Mouse (Mus musculus) kidney, adult 18-20 months (tissue): ENCODE results near the gene Parp2.
A peak's percentile ranks its signal among the peaks of the same experiment; 100 is the strongest.
"Not testable (repeated sequence)": the region's sequence is repeated elsewhere in the genome, so short reads cannot be mapped to it uniquely, and the experiment has no call there.

Source experiments
- DNase-seq: peaks from one replicate; pipeline ENCODE4 v3.0.0; 2021

Gene Parp2

GRCm38 (mm10) chr14:50833964-50834363, 26.3 kb downstream of the Parp2 start:
- DNase-seq, result no peak

GRCm38 (mm10) chr14:50834435-50834834, 26.8 kb downstream of the Parp2 start:
- DNase-seq, result no peak

GRCm38 (mm10) chr14:50837236-50837635, 29.6 kb downstream of the Parp2 start:
- DNase-seq, result no peak

- no peak for DNase-seq
These were observed 48.1 kb downstream of the Parp2 start for GRCm38 (mm10) chr14:50855788-50856187.

GRCm38 (mm10) chr14:50862641-50863040, 55.0 kb downstream of the Parp2 start:
- DNase-seq, result no peak

- not testable (repeated sequence) for DNase-seq
These were observed 57.4 kb downstream of the Parp2 start for GRCm38 (mm10) chr14:50865005-50865404.

- DNase-seq, result no peak
These were observed 59.3 kb downstream of the Parp2 start for GRCm38 (mm10) chr14:50866966-50867365.

GRCm38 (mm10) chr14:50868211-50868610, 60.6 kb downstream of the Parp2 start:
- no peak for DNase-seq

GRCm38 (mm10) chr14:50868656-50869055, 61.0 kb downstream of the Parp2 start:
- no peak for DNase-seq

- peak; percentile 84 for DNase-seq
These were observed 62.5 kb downstream of the Parp2 start, which contains the start of gene Tep1 for GRCm38 (mm10) chr14:50869889-50870804. TSS of gene Tep1 (minus strand) at chr14:50870560.

GRCm38 (mm10) chr14:50870805-50871143, 63.1 kb downstream of the Parp2 start:
- DNase-seq, result no peak
